Mouse (Mus musculus) stomach, embryonic 15.5 days (tissue): ENCODE data around the gene Ankrd23. TPM values are rescaled to one million over a fixed set of nuclear protein-coding genes. Genes with fewer than 3 reads are reported as not detected.
"Not testable (repeated sequence)": the region's sequence is repeated elsewhere in the genome, so short reads cannot be mapped to it uniquely, and the experiment has no call there.

Experiments used
- ATAC-seq: fragments of 200-750 bp; cut with Nextera tagmentation; 2 replicates; pipeline ENCODE4 v1.8.0; 2017; ENCODE audit warnings: low read depth, moderate number of reproducible peaks, moderate TSS enrichment; ENCODE audit not compliant: insufficient read depth, low FRiP score
- H3K27ac ChIP-seq: fragments of 300-500 bp; sonication (generic); 2 replicates; pipeline ENCODE4 v1.5.1; 2015; ENCODE audit warnings: mild to moderate bottlenecking, inconsistent platforms
- H3K27me3 ChIP-seq: fragments of 300-500 bp; sonication (generic); replicated peaks from 2 replicates; pipeline ENCODE4 v1.6.1; 2015; ENCODE audit warnings: inconsistent platforms
- H3K36me3 ChIP-seq: fragments of 300-500 bp; sonication (generic); 2 replicates; pipeline ENCODE4 v1.6.1; 2015; ENCODE audit warnings: inconsistent platforms
- H3K4me1 ChIP-seq: fragments of 300-500 bp; sonication (generic); 2 replicates; pipeline ENCODE4 v1.6.1; 2015; ENCODE audit warnings: inconsistent platforms
- H3K4me2 ChIP-seq: fragments of 300-500 bp; sonication (generic); 2 replicates; pipeline ENCODE4 v1.6.1; 2015; ENCODE audit warnings: mild to moderate bottlenecking, inconsistent platforms
- H3K4me3 ChIP-seq: fragments of 300-500 bp; sonication (generic); replicated peaks from 2 replicates; pipeline ENCODE4 v1.5.1; 2015; ENCODE audit warnings: inconsistent platforms
- H3K9ac ChIP-seq: fragments of 300-500 bp; sonication (generic); 2 replicates; pipeline ENCODE4 v1.6.1; 2015; ENCODE audit warnings: inconsistent platforms
- H3K9me3 ChIP-seq: fragments of 300-500 bp; sonication (generic); 2 replicates; pipeline ENCODE4 v1.6.1; 2016; ENCODE audit warnings: inconsistent platforms
- WGBS: fragments of 180-500 bp; shearing (Covaris S2); methylation state at CpG from one replicate; pipeline ENCODE4 v1.1.7; 2015; 5-methylcytosine and 5-hydroxymethylcytosine counted together
- polyA plus RNA-seq: library from polyadenylated mRNA; unstranded; fragments of >200 nt; fragmentation: Nextera tagmentation; extraction: Ambion mirVana; gene quantifications from 2 replicates; pipeline ENCODE4 v1.2.1, GENCODE M21; 2015

Ankrd23 gene
- 19.5 and 20.5 TPM in 2 replicates for polyA plus RNA-seq

DNA sequence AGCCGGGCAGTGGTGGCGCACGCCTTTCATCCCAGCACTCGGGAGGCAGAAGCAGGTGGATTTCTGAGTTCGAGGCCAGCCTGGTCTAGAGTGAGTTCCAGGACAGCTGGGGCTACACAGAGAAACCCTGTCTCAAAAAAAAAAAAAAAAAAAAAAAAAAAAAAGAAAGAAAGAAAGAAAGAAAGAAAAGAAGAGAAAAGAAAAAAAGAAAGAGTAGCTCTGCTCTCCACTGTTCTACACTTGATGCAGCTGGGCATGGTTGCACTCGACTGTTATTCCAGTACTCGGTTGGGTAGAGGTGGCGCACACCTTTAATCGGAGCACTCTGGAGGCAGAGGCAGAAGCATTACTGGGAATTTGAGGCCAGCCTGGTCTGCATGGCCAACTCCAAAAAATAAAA, at the start of gene Ankrd23:
Gene Ankrd23, minus strand, starts transcription at position 101 of the 400 bp plus-strand sequence.
- H3K4me3 ChIP-seq, H3K9me3 ChIP-seq, H3K27me3 ChIP-seq, H3K4me2 ChIP-seq, H3K27ac ChIP-seq, H3K4me1 ChIP-seq, ATAC-seq, H3K9ac ChIP-seq: not testable (repeated sequence)
- peaks cover 21% of the 10 kb centered on the region for H3K36me3 ChIP-seq
- 88% methylated on average over 9 of the region's 9 CpGs for WGBS

DNA sequence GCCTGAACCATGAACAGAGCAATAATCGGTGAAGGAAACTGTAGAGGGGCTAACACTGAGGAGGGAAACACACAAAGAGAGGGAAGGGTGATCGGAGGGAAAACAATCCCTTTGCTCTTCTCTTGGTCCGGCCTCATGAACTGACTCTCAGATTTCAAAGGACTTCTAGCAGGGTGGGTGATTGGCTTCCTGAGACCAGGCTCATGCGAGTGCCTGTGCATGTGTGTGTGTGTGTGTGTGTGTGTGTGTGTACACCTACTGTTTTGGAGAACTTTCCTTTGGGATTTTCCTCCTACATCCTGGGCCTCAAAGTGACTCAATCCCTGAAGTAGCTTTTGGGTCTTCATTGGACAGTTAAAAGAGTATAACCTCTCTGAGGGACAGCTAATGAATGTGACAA, 49.6 kb upstream of the Ankrd23 start:
- Histone ChIP-seq H3K9me3 (no peaks in the 10 kb centered on the region), H3K4me1 (peaks cover 49% of the 10 kb centered on the region)
- no peak for ATAC-seq

DNA sequence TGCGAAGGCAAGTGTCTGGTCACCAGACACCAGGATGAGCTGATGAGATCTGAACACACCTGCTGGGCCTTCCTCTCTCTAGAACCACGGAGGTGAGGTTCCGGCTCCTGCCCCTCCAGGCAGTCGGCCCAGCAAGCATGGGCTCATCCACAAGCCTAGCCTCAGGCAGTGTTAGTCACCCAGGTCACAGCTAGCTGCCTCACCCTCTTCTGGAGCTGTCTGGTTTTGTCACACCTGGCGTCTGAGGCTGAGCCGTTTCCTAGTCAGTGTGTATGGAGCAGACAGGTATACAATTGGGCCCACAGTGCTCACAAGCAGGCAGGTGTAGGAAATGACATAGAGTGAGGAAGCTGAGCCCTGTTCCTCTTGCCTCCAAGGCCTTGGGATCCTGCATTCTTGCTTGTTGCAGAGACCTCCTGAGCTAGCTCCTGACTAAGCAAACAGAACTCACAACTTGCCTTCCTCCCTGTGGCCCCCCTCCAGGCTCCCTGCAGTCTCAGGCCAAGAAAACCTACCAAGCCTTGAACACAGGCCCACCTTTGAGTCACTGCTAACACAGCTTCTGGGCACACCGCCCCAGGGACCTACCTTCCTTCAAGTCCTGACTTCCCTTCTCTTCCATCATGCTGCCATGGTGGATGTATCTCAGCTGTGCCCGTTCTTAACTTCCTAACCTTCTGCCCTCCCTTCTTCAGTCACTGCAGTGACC, 46.9 kb upstream of the Ankrd23 start:
- ATAC-seq = no peak
- peaks cover 40% of the 10 kb centered on the region for H3K4me1 ChIP-seq
- H3K4me2 ChIP-seq = no peak overlapping the region
- H3K27me3 ChIP-seq = no peaks in the 10 kb centered on the region
- 64% methylated on average over 8 of the region's 8 CpGs for WGBS
- H3K27ac ChIP-seq = peak overlapping the region; percentile 24
- no peak overlapping the region for H3K4me3 ChIP-seq
- H3K9ac ChIP-seq = no peak overlapping the region
- no peaks in the 10 kb centered on the region for H3K36me3 ChIP-seq
- H3K9me3 ChIP-seq = no peaks in the 10 kb centered on the region

More for the DNA sequence above, 49.6 kb upstream of the Ankrd23 start:
- Histone ChIP-seq H3K27me3 (no peaks in the 10 kb centered on the region), H3K4me3 (no peak overlapping the region), H3K36me3 (no peaks in the 10 kb centered on the region), H3K27ac (no peak overlapping the region), H3K4me2 (no peak overlapping the region), H3K9ac (no peak overlapping the region)
- 58% methylated on average over 4 of the region's 4 CpGs for WGBS

DNA sequence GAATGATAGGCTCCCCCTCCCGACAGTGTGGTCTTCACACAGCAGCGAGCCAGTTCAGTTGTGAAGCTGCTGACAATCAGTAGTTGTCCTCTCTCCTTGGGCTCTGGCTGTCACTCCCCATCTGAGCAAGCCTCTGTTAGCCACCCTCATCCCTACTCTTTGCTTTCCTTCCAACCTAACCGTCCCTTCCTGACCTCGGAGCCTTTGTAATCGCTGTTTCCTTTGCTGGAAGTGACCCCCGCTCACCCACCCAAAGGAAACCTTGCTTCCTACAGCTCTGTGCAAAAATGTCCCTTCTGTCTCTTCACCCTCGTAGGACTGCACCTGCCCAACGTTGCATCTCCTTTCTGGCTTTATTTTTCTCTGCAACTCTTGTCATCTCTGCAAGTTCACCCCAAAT, 45.5 kb upstream of the Ankrd23 start:
- no peak overlapping the region for H3K4me2 ChIP-seq
- H3K4me3 ChIP-seq = no peak overlapping the region
- no peak for ATAC-seq
- H3K9me3 ChIP-seq = no peaks in the 10 kb centered on the region
- H3K27me3 ChIP-seq = no peaks in the 10 kb centered on the region
- no peak overlapping the region for H3K27ac ChIP-seq
- H3K9ac ChIP-seq = no peak overlapping the region
- peaks cover 27% of the 10 kb centered on the region for H3K4me1 ChIP-seq
- no peaks in the 10 kb centered on the region for H3K36me3 ChIP-seq
- 77% methylated on average over 8 of the region's 8 CpGs for WGBS

DNA sequence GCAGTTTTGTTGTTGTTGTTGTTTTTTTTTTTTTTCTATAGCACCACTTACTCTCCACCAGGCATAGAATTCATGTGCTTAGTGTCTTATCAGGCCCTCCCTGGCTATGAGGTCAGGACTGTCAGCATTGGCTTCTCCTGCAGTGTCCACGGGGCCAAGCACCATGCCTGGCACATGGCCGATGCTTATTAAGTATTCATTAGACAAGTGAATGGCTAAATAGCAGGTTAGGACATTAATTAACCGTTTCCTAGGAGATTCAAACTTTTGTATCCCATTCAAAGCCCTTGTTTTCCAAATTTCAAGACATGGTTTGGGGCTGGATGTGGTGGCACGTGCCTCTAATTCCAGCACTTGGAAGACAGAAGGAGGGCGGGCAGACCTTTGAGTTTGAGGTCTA, 44.6 kb upstream of the Ankrd23 start:
- no peak overlapping the region for H3K9ac ChIP-seq
- H3K4me1 ChIP-seq = peaks cover 33% of the 10 kb centered on the region
- H3K9me3 ChIP-seq = no peaks in the 10 kb centered on the region
- no peak overlapping the region for H3K4me3 ChIP-seq
- H3K36me3 ChIP-seq = no peaks in the 10 kb centered on the region
- peak overlapping the region; percentile 47; the same call in 1 of the 2 replicates for H3K4me2 ChIP-seq
- no peaks in the 10 kb centered on the region for H3K27me3 ChIP-seq
- ATAC-seq = no peak
- WGBS = 80% methylated on average over 5 of the region's 5 CpGs
- H3K27ac ChIP-seq = peak overlapping the region; percentile 89

GRCm38 (mm10) chr1:36580384-36581207, 43.9 kb upstream of the Ankrd23 start:
- Histone ChIP-seq H3K36me3 (no peaks in the 10 kb centered on the region), H3K27ac (peak overlapping the region; percentile 89), H3K9me3 (no peaks in the 10 kb centered on the region), H3K4me3 (peak overlapping the region; percentile 11; the same call in 1 of the 2 replicates), H3K27me3 (no peaks in the 10 kb centered on the region), H3K4me2 (peak overlapping the region; percentile 47), H3K4me1 (peaks cover 36% of the 10 kb centered on the region), H3K9ac (no peak overlapping the region)
- peak; percentile 92 for ATAC-seq
- WGBS = 2% methylated on average over 17 of the region's 17 CpGs

- no peak overlapping the region for H3K9ac ChIP-seq
- ATAC-seq = peak; percentile 73
- H3K9me3 ChIP-seq = no peaks in the 10 kb centered on the region
- H3K4me3 ChIP-seq = peak overlapping the region; percentile 11; the same call in 1 of the 2 replicates
- no peaks in the 10 kb centered on the region for H3K27me3 ChIP-seq
- peaks cover 40% of the 10 kb centered on the region for H3K4me1 ChIP-seq
- WGBS = 22% methylated on average over 6 of the region's 6 CpGs
- peak overlapping the region; percentile 47 for H3K4me2 ChIP-seq
- H3K36me3 ChIP-seq = no peaks in the 10 kb centered on the region
- H3K27ac ChIP-seq = peak overlapping the region; percentile 89
Observed at GRCm38 (mm10) chr1:36579974-36580383, 43.3 kb upstream of the Ankrd23 start.

DNA sequence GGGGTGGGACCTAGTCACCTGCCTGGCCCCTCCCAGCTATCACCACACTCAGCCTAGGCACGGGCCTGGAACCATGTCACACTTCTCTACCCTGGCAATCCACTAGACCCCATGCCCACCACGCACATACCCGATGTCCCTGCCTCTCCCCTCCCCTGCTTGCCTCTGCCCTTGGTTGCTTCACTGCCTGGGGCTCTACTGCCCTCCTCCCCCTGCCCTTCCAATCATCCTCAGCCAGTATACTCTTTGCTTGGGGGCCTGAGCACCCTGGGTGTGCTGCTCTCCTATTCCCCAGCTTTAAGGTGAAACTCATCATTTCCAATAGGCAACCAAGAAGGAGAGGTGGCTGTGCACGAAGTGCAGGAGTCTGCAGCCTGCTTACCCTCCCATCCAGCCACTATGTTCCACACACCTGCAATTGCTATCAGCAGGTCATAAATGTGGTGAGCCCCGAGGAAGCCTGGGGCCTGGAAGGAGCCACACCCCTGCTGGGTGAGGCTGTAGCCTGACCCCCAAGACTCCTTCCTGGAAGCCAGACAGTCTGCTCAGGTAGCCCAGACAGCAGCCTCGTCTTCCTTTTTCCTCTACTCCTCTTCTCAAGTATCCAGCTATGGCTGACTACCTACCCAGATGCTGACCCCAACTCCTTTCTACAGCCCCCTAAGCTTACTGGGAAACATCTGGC, 40.5 kb upstream of the Ankrd23 start:
- Histone ChIP-seq H3K9me3 (no peaks in the 10 kb centered on the region), H3K27me3 (no peaks in the 10 kb centered on the region), H3K9ac (no peak overlapping the region), H3K27ac (0 out of 2 replicates have a peak overlapping the region, but pooled peaks have one; percentile 41), H3K4me3 (no peak overlapping the region), H3K4me2 (no peak overlapping the region), H3K4me1 (peaks cover 56% of the 10 kb centered on the region), H3K36me3 (no peaks in the 10 kb centered on the region)
- 61% methylated on average over 6 of the region's 6 CpGs for WGBS
- ATAC-seq = no peak

DNA sequence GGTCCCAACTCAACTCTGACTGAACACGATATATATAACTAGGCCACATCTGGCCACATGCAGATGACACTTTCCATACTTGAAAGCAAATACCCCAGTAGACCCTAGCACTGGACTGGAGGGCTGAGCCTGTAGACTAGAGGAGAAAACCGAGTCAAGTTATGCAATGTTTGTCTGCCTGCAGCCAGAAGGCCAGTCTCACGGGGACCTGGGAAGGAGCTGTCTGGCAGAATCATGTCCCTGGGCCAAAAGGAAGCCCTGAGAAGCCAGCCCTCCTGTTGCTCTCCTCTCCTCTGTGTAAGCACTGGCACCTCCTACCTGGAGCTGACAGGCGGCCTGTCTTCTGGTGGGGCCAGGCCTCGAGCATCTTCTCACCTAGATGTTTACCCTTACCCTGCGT, 38.7 kb upstream of the Ankrd23 start:
- Histone ChIP-seq H3K4me3 (no peak overlapping the region), H3K4me2 (no peak overlapping the region), H3K9me3 (no peaks in the 10 kb centered on the region), H3K27ac (0 out of 2 replicates have a peak overlapping the region, but pooled peaks have one; percentile 5), H3K36me3 (no peaks in the 10 kb centered on the region), H3K9ac (no peak overlapping the region), H3K4me1 (peaks cover 47% of the 10 kb centered on the region), H3K27me3 (no peaks in the 10 kb centered on the region)
- WGBS = 58% methylated on average over 6 of the region's 6 CpGs
- ATAC-seq = no peak

DNA sequence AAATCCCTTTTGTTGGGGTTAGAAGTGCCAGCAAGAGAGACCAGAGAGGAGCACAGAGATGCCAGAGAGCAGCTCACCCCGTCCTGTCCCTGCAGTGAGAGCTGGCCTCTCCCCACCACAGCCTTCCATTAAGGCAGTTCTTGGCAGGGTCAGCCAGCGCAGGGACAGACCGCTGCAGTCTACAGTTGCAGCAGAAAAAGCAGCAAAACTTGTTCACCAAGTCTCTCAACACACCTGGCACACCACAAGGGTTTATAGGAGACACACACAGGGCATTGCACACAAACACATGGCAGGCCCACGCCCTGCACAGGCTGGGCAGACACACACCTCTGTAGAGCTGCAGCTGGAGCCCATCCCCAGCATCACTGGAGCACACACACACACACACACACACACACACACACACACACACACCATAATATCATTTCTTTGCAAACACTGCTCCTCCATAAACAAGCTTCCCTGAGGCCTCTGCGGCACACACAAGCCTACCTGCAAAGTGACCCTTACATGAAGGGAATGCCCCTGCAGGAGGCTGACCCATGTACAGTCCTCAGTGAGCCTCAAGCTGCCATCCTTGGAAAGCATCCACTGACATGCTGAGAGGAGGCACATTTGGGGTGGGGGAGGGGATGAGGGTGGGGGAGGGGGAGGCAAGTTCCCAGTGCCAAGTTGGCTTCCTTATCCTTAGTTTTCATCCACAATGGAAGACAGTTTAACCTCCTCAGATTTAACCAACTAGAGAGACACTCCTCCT, 37.7 kb upstream of the Ankrd23 start:
- ATAC-seq = peak; percentile 36; the same call in 1 of the 2 replicates
- peak overlapping the region; percentile 85 for H3K27ac ChIP-seq
- H3K4me2 ChIP-seq = no peak overlapping the region
- no peak overlapping the region for H3K4me3 ChIP-seq
- H3K9me3 ChIP-seq = no peaks in the 10 kb centered on the region
- H3K9ac ChIP-seq = 0 out of 2 replicates have a peak overlapping the region, but pooled peaks have one; percentile 2
- no peaks in the 10 kb centered on the region for H3K36me3 ChIP-seq
- H3K4me1 ChIP-seq = peaks cover 49% of the 10 kb centered on the region
- no peaks in the 10 kb centered on the region for H3K27me3 ChIP-seq
- WGBS = 68% methylated on average over 5 of the region's 5 CpGs

- peaks cover 55% of the 10 kb centered on the region for H3K4me1 ChIP-seq
- no peaks in the 10 kb centered on the region for H3K9me3 ChIP-seq
- no peak overlapping the region for H3K9ac ChIP-seq
- no peaks in the 10 kb centered on the region for H3K36me3 ChIP-seq
- peak overlapping the region; percentile 85 for H3K27ac ChIP-seq
- no peak overlapping the region for H3K4me2 ChIP-seq
- no peaks in the 10 kb centered on the region for H3K27me3 ChIP-seq
- WGBS = 69% methylated on average over 8 of the region's 8 CpGs
- no peak overlapping the region for H3K4me3 ChIP-seq
- ATAC-seq = no peak
Observed at GRCm38 (mm10) chr1:36573524-36573923, 36.8 kb upstream of the Ankrd23 start.
